ENCODE assay signal across 8 mouse cellular contexts in the genomic region with DNA sequence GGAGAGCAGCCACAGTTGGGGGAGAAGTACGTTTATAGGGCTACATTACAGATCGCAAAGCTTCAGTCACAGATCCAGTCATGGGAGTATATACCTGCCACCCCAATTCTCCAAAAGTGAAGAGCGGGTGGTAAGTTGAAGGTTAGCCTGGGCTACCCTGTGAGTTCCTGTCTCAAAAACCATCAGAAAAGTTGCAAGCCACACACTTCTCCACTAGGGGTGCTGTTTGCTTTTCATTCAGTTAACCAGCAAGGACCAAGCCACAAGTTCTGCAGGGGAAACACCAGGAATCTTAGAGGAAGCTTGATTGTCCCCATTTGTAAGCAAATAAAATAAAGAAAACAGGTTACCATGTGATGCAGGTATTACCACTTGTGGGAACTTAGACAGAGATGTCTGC. TPM values are rescaled to one million over a fixed set of nuclear protein-coding genes. Genes with fewer than 3 reads are reported as not detected.
DNase-seq lines count a peak whose midpoint lies in the region; ATAC-seq and TF ChIP-seq lines count a peak whose summit lies in the region.

No protein-coding gene starts in this region.

- DNase-seq in heart, adult 18-20 months = peak; percentile 50 to 76
- DNase-seq in 3T3-L1 (ENCODE audit: low read depth, low spot score) (peak; percentile 76), R1 (ENCODE audit: low read depth, low spot score) (peak; percentile 78)
- peak; percentile 47 for DNase-seq in lung, adult 2 months
- DNase-seq in thymus, postnatal 25 days = peak; percentile 64
- no peak for DNase-seq in forebrain, embryonic 10.5 days (ENCODE audit: extremely low spot score, low spot score)

- H3K4me3 ChIP-seq in heart, embryonic 12.5 days = no peak overlapping the region
- no peak overlapping the region for H3K4me3 ChIP-seq in lung, adult 2 months (replicated peaks; ENCODE audit: extremely low read depth, low read depth, low read length)
- H3K4me3 ChIP-seq in forebrain, embryonic 10.5 days = no peak overlapping the region

- no peak overlapping the region for H3K9ac ChIP-seq in heart, embryonic 12.5 days

- H3K27me3 ChIP-seq in heart, embryonic 12.5 days (replicated peaks) = no peaks in the 10 kb centered on the region; the same call in 1 of the 2 replicates
- no peaks in the 10 kb centered on the region for H3K27me3 ChIP-seq in forebrain, embryonic 10.5 days (ENCODE audit: poor library complexity, severe bottlenecking)

- no peak overlapping the region for H3K27ac ChIP-seq in heart, embryonic 12.5 days (ENCODE audit: poor library complexity, severe bottlenecking)
- H3K27ac ChIP-seq in forebrain, embryonic 10.5 days = no peak overlapping the region

- H3K36me3 ChIP-seq in heart, embryonic 12.5 days = no peaks in the 10 kb centered on the region
- no peaks in the 10 kb centered on the region for H3K36me3 ChIP-seq in forebrain, embryonic 10.5 days (replicated peaks)

- TF ChIP-seq CTCF in lung, adult 2 months (IDR thresholded peaks at IDR 0.05; ENCODE audit: insufficient read depth, low read length) = peak; percentile 31

- no peaks in the 10 kb centered on the region for H3K9me3 ChIP-seq in heart, embryonic 12.5 days (replicated peaks)
- no peaks in the 10 kb centered on the region for H3K9me3 ChIP-seq in forebrain, embryonic 10.5 days

- TF ChIP-seq POLR2A in lung, adult 2 months (IDR thresholded peaks at IDR 0.05; ENCODE audit: borderline replicate concordance, extremely low read depth, low read depth, low read length) = no peak

- ATAC-seq in heart, embryonic 12.5 days (ENCODE audit: insufficient number of reproducible peaks, low FRiP score) = no peak
- ATAC-seq in erythroblast, adult 5-6 weeks (replicated peaks; ENCODE audit: low FRiP score, poor library complexity, severe bottlenecking) = peak; percentile 67

- WGBS in heart, embryonic 12.5 days = 66% methylated on average over 3 of the region's 3 CpGs
- WGBS in lung, adult 2 months = 74% methylated on average over 3 of the region's 3 CpGs
- 65% methylated on average over 3 of the region's 3 CpGs for WGBS in forebrain, embryonic 10.5 days

- no peak overlapping the region for H3K4me2 ChIP-seq in heart, embryonic 12.5 days

- H3K4me1 ChIP-seq in heart, embryonic 12.5 days (replicated peaks) = peaks cover 21% of the 10 kb centered on the region
- H3K4me1 ChIP-seq in lung, adult 2 months (ENCODE audit: control insufficient read depth, insufficient read depth, low read length) = peaks cover 13% of the 10 kb centered on the region
- peaks cover 57% of the 10 kb centered on the region for H3K4me1 ChIP-seq in forebrain, embryonic 10.5 days

RNA-seq across cellular contexts. Expression of a gene that starts 28.9 kb away (rescaled TPM):
- total RNA-seq in heart, adult 18-20 months (2021) = 10 to 100 TPM; 22.0 to 25.3 TPM
- polyA plus RNA-seq in heart, embryonic 12.5 days (2016; fragmentation: Nextera tagmentation; extraction: Ambion mirVana) = 22.0 and 24.2 TPM in 2 replicates
- total RNA-seq in erythroblast, adult 5-6 weeks (2015; ENCODE audit: low replicate concordance) = 78.6 and 90.1 TPM in 2 replicates
- total RNA-seq in erythroblast, adult 5-6 weeks (2017; ENCODE audit: low replicate concordance) = 218 and 344 TPM in 2 replicates
- polyA plus RNA-seq in lung, adult 2 months (2012; rRNA removed) = 80.0 and 90.8 TPM in 2 replicates
- 20.8 and 21.5 TPM in 2 replicates for polyA plus RNA-seq in forebrain, embryonic 10.5 days (2016; fragmentation: Nextera tagmentation; extraction: Ambion mirVana)
